Mouse (Mus musculus) naive thymus-derived CD4-positive, alpha-beta T cell, adult 2 months (primary cell): Measurements from ENCODE around the gene Bud23.
"Not testable (repeated sequence)": the region's sequence is repeated elsewhere in the genome, so short reads cannot be mapped to it uniquely, and the experiment has no call there.

Experiments used
- DNase-seq: peaks from one replicate; pipeline ENCODE4 v3.0.0-alpha.2; 2011; ENCODE audit warnings: low read depth

The Bud23 gene

GRCm38 (mm10) chr5:135072061-135072460 lies 7.3 kb upstream of the Bud23 start:
- DNase-seq, result no peak

GRCm38 (mm10) chr5:135070448-135070847 lies 5.7 kb upstream of the Bud23 start:
- no peak for DNase-seq

GRCm38 (mm10) chr5:135066008-135066407 lies 1.2 kb upstream of the Bud23 start:
- no peak for DNase-seq

GRCm38 (mm10) chr5:135064382-135064766 lies 385 bp downstream of the Bud23 start:
- no peak for DNase-seq

- peak; percentile 98 for DNase-seq
Measured at GRCm38 (mm10) chr5:135063629-135064381, 954 bp downstream of the Bud23 start, which contains the start of gene Dnajc30. Dnajc30 (plus strand) TSS chr5:135064202.

GRCm38 (mm10) chr5:135053356-135053755 lies 11.4 kb downstream of the Bud23 start:
- DNase-seq, result no peak

- DNase-seq, result not testable (repeated sequence)
Measured at GRCm38 (mm10) chr5:135049268-135049667, 15.5 kb downstream of the Bud23 start.

- DNase-seq, result no peak
Measured at GRCm38 (mm10) chr5:135048539-135048938, 16.2 kb downstream of the Bud23 start.

GRCm38 (mm10) chr5:135044575-135044974 lies 20.2 kb downstream of the Bud23 start:
- DNase-seq, result no peak

- DNase-seq, result no peak
Measured at GRCm38 (mm10) chr5:135042105-135042788, 22.5 kb downstream of the Bud23 start.

GRCm38 (mm10) chr5:135040777-135041176 lies 24.0 kb downstream of the Bud23 start:
- no peak for DNase-seq

- DNase-seq, result no peak
Measured at GRCm38 (mm10) chr5:135040059-135040458, 24.7 kb downstream of the Bud23 start.

- DNase-seq, result no peak
Measured at GRCm38 (mm10) chr5:135039541-135039940, 25.2 kb downstream of the Bud23 start.

GRCm38 (mm10) chr5:135037946-135038345 lies 26.8 kb downstream of the Bud23 start:
- no peak for DNase-seq

- DNase-seq, result no peak
Measured at GRCm38 (mm10) chr5:135035608-135036359, 29.0 kb downstream of the Bud23 start.

- no peak for DNase-seq
Measured at GRCm38 (mm10) chr5:135034593-135034992, 30.2 kb downstream of the Bud23 start.

GRCm38 (mm10) chr5:135032581-135032980 lies 32.2 kb downstream of the Bud23 start:
- DNase-seq, result no peak

- DNase-seq, result no peak
Measured at GRCm38 (mm10) chr5:135029007-135029854, 35.5 kb downstream of the Bud23 start.

- DNase-seq, result peak; percentile 44
Measured at GRCm38 (mm10) chr5:135025899-135026298, 38.9 kb downstream of the Bud23 start.

GRCm38 (mm10) chr5:135024665-135025224 lies 40.0 kb downstream of the Bud23 start:
- DNase-seq, result peak; percentile 90
